Mouse (Mus musculus) adrenal gland, adult (tissue): ENCODE results near the gene Gm45062.

Experiments
- DNase-seq, 2 experiments: peaks; one replicate each; pipeline ENCODE4 v3.0.0; 2022 to 2023; ENCODE audit warnings: low spot score in 1 of 2; ENCODE audit not compliant: inconsistent age in 2 of 2

Gene Gm45062

GRCm38 (mm10) chr6:8472915-8473314 lies 213.7 kb downstream of the Gm45062 start:
- peak in 1 of 2 experiments; percentile 36 for DNase-seq

GRCm38 (mm10) chr6:8473498-8473897 lies 214.2 kb downstream of the Gm45062 start:
- peak in 1 of 2 experiments; percentile 44 for DNase-seq

- no peak for DNase-seq
These were observed 215.1 kb downstream of the Gm45062 start for GRCm38 (mm10) chr6:8474316-8474715.

- no peak for DNase-seq
These were observed 215.6 kb downstream of the Gm45062 start for GRCm38 (mm10) chr6:8474820-8475219.

- no peak for DNase-seq
These were observed 219.9 kb downstream of the Gm45062 start for GRCm38 (mm10) chr6:8479176-8479575.

GRCm38 (mm10) chr6:8484437-8485275 lies 225.4 kb downstream of the Gm45062 start:
- no peak for DNase-seq

GRCm38 (mm10) chr6:8485414-8486175 lies 226.3 kb downstream of the Gm45062 start:
- DNase-seq: no peak

GRCm38 (mm10) chr6:8486391-8487043 lies 227.3 kb downstream of the Gm45062 start:
- no peak for DNase-seq

- DNase-seq: no peak
These were observed 228.0 kb downstream of the Gm45062 start for GRCm38 (mm10) chr6:8487044-8487853.

GRCm38 (mm10) chr6:8488249-8488648 lies 229.0 kb downstream of the Gm45062 start:
- no peak for DNase-seq

GRCm38 (mm10) chr6:8489266-8489665 lies 230.0 kb downstream of the Gm45062 start:
- DNase-seq: no peak

- DNase-seq: no peak
These were observed 230.8 kb downstream of the Gm45062 start for GRCm38 (mm10) chr6:8489938-8490585.

GRCm38 (mm10) chr6:8492248-8492647 lies 233.0 kb downstream of the Gm45062 start:
- DNase-seq: no peak

GRCm38 (mm10) chr6:8495109-8495826 lies 236.0 kb downstream of the Gm45062 start:
- DNase-seq: no peak

- DNase-seq: no peak
These were observed 236.6 kb downstream of the Gm45062 start for GRCm38 (mm10) chr6:8495827-8496222.

GRCm38 (mm10) chr6:8497234-8497867 lies 238.1 kb downstream of the Gm45062 start:
- DNase-seq: peak in 1 of 2 experiments; percentile 32

- DNase-seq: no peak
These were observed 238.6 kb downstream of the Gm45062 start for GRCm38 (mm10) chr6:8497868-8498257.

- no peak for DNase-seq
These were observed 239.7 kb downstream of the Gm45062 start for GRCm38 (mm10) chr6:8498961-8499360.

GRCm38 (mm10) chr6:8503953-8504352 lies 244.7 kb downstream of the Gm45062 start:
- DNase-seq: peak in 1 of 2 experiments; percentile 14
